Mouse (Mus musculus) duodenum, adult 2 months (tissue): ENCODE data around the gene Gtf3a. TPM values are rescaled to one million over a fixed set of nuclear protein-coding genes. Genes with fewer than 3 reads are reported as not detected.

Experiments
- polyA plus RNA-seq: library from polyadenylated mRNA; depleted of rRNA; stranded (reverse); fragments of >200 nt; gene quantifications from 2 replicates; pipeline ENCODE4 v1.2.3, GENCODE M21; 2012; ENCODE audit warnings: low replicate concordance; rRNA removed

The Gtf3a gene
- 37.9 and 54.5 TPM in 2 replicates for polyA plus RNA-seq

DNA sequence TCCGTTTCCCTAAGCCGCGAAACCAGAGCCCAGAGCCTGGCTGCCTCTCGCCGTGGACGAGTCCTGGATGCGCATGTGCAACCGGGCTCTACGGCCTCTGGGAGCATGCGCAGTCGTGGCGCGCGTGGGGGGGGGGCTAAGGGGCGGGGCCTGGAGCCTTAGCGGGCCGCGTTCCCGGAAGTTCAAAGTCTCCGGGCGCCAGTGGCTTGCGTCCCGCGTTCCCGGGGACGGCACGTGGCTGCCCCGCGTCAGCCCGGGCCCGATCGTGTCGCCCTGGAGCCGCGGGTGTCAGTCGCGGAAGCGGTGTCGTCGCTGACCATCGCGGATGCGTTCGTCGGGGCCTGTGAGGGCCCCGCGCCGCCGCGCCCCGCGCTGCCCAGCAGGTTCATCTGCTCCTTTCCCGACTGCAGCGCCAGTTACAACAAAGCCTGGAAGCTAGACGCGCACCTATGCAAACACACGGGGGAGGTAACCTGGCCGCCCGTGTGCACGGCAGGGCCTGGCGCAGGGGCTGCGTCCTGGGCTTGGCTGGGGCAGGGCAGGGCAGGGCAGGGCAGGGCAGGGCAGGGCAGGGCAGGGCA, at the start of gene Gtf3a:
Gene Gtf3a (plus strand): TSS at position 150 of the 581 bp plus-strand sequence.

DNA sequence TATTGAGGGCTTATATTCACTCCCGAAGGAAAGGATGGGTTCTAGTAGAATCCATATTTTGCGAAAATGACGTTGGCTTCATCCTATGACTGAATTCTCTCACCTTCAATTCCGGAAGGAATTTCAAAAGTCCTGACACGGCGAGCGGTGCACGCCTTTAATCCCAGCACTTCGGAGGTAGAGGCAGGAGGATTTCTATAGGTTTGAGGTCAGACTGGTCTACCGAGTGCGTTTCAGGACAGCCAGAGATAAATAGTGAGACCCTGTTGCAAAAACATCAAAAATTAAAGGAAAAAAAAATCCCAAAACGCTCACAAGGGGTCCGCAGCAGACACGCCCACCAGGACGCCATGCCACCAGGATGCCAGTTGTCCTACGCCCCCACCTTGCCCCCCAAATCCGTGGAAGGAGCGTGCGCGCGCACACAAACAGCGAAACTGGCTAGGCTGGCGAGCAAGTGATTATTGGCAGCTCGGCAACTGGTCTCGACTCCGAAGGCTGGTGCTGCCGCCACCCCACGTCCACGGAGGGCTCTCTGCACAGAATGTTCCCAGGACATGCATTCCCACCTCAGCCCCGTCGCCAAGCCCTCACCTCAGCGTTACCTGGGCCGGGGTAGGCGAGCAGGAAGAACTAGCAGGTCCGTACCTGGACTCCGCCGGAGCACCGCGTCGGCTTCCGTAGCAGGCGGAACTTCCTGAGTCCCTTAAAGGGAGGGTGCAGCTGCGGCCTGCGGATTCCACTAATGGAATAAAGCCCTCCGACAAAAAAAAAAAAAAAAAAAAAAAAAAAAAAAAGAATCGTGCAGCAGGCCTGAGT, 14.9 kb downstream of the Gtf3a start, which contains the start of gene Mtif3:
Gene Mtif3 (minus strand): TSS at position 683 of the 819 bp plus-strand sequence.

Other genes with a start within 250 kb of the Gtf3a start
- 6.5 and 7.5 TPM in 2 replicates for gene Usp12, start 153.7 kb upstream of the Gtf3a start, polyA plus RNA-seq
- 6.6 and 7.1 TPM in 2 replicates for gene Rpl21, start 115.8 kb upstream of the Gtf3a start, polyA plus RNA-seq
- 4.2 and 6.9 TPM in 2 replicates for gene Rasl11a, start 103.6 kb upstream of the Gtf3a start, polyA plus RNA-seq
- gene Mtif3, start 15.1 kb downstream of the Gtf3a start, polyA plus RNA-seq = 9.6 and 12.9 TPM in 2 replicates
- gene Lnx2, start 127.9 kb downstream of the Gtf3a start, polyA plus RNA-seq = 35.2 and 35.4 TPM in 2 replicates
- 27.9 and 43.8 TPM in 2 replicates for gene Polr1d, start 128.4 kb downstream of the Gtf3a start, polyA plus RNA-seq
- not detected in 2 replicates for gene Gsx1, start 240.0 kb downstream of the Gtf3a start, polyA plus RNA-seq